Mouse (Mus musculus) liver, embryonic 14.5 days (tissue): ENCODE results near the gene Lipm. TPM values are rescaled to one million over a fixed set of nuclear protein-coding genes. Genes with fewer than 3 reads are reported as not detected.

ENCODE experiments used
- ATAC-seq: fragments of 200-750 bp; cut with Nextera tagmentation; 2 replicates; pipeline ENCODE4 v1.8.0; 2017; ENCODE audit warnings: moderate number of reproducible peaks, mild to moderate bottlenecking, moderate library complexity; ENCODE audit not compliant: insufficient read depth
- DNase-seq, 3 experiments: peaks; one replicate each; pipeline ENCODE4 v3.0.0-alpha.2; 2012 to 2013; ENCODE audit warnings: low read depth in 3 of 3, low spot score in 3 of 3
- H3K27ac ChIP-seq: fragments of 300-500 bp; sonication (generic); 2 replicates; pipeline ENCODE4 v1.5.1; 2014; ENCODE audit warnings: moderate library complexity, mild to moderate bottlenecking, control low read depth, inconsistent platforms
- H3K27me3 ChIP-seq: fragments of 300-500 bp; sonication (generic); 2 replicates; pipeline ENCODE4 v1.6.1; 2014; ENCODE audit warnings: mild to moderate bottlenecking, low read length, moderate library complexity; ENCODE audit not compliant: control insufficient read depth, insufficient read depth
- H3K36me3 ChIP-seq: fragments of 300-500 bp; sonication (generic); replicated peaks from 2 replicates; pipeline ENCODE4 v1.6.1; 2014; ENCODE audit warnings: low read depth; ENCODE audit not compliant: control insufficient read depth, insufficient read depth
- H3K4me1 ChIP-seq, 2 experiments: fragments of 200-500 bp in 1 of 2; fragments of 300-500 bp in 1 of 2; sonication (generic) in 1 of 2; replicated peaks; 2 replicates each; pipeline ENCODE4 v1.6.1; 2012 to 2014; ENCODE audit warnings: antibody characterized with exemption in 1 of 2, inconsistent platforms in 1 of 2, low read length in 1 of 2; ENCODE audit not compliant: control insufficient read depth in 2 of 2, insufficient read depth in 2 of 2
- H3K4me2 ChIP-seq: fragments of 300-500 bp; sonication (generic); 2 replicates; pipeline ENCODE4 v1.6.1; 2014; ENCODE audit warnings: low read depth, mild to moderate bottlenecking, control low read depth, moderate library complexity
- H3K4me3 ChIP-seq, 2 experiments: fragments of 200-500 bp in 1 of 2; fragments of 300-500 bp in 1 of 2; sonication (generic) in 1 of 2; 2 replicates each; pipeline ENCODE4 v1.5.1; 2012 to 2014; ENCODE audit warnings: low read depth in 2 of 2, low read length in 2 of 2, mild to moderate bottlenecking in 2 of 2, control low read depth in 1 of 2, inconsistent platforms in 1 of 2, moderate library complexity in 1 of 2; ENCODE audit not compliant: insufficient read depth in 1 of 2
- H3K9ac ChIP-seq: fragments of 300-500 bp; sonication (generic); replicated peaks from 2 replicates; pipeline ENCODE4 v1.6.1; 2014; ENCODE audit warnings: mild to moderate bottlenecking, control low read depth, moderate library complexity
- H3K9me3 ChIP-seq: fragments of 300-500 bp; sonication (generic); 2 replicates; pipeline ENCODE4 v1.6.1; 2016; ENCODE audit warnings: low read length, mixed read lengths; ENCODE audit not compliant: control insufficient read depth
- CTCF ChIP-seq: IDR thresholded peaks from 2 replicates; pipeline ENCODE4 v1.5.1; 2016; ENCODE audit warnings: antibody characterized with exemption, low read depth, control low read depth
- EP300 ChIP-seq: IDR thresholded peaks from 2 replicates; pipeline ENCODE4 v1.6.1; 2016; ENCODE audit warnings: antibody characterized with exemption, low read depth
- WGBS: fragments of 180-500 bp; shearing (Covaris S2); extraction: QIAGEN DNeasy Blood & Tissue Kit; methylation state at CpG from one replicate; pipeline ENCODE4 v1.1.7; 2014; ENCODE audit not compliant: insufficient replicate concordance; 5-methylcytosine and 5-hydroxymethylcytosine counted together
- polyA plus RNA-seq, 2 experiments: library from polyadenylated mRNA; depleted of rRNA in 1 of 2; stranded (reverse) in 1 of 2; unstranded in 1 of 2; fragments of >200 nt; fragmentation: Nextera tagmentation in 1 of 2; extraction: Ambion mirVana in 1 of 2; gene quantifications; 2 replicates each; pipeline versions ENCODE4 v1.2.1 to v1.2.3; 2012 to 2014

The Lipm gene
- polyA plus RNA-seq, 2 experiments: not detected

DNA sequence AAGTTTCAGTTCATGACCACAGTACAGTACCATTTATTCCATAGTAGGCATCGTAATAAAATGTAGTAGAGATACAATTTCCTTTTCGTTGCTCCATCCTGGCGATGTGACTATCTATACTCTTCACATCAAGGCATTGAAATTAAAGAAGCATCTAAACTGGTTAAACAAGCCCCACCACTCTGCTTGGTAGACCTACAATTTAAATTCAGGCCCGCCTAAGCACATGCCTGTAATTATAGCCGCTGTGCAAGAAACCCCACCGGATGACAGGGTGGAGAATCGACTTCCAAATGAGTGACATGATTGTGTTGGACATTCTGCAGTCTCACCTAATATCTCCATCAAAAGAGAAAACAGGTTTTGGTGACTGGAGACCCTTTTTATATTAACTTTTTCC, 1.2 kb downstream of the Lipm start:
- H3K4me3 ChIP-seq: no peak overlapping the region
- ATAC-seq (no peak), DNase-seq (no peak)
- no peak overlapping the region for H3K27ac ChIP-seq
- no peaks in the 10 kb centered on the region for H3K4me1 ChIP-seq
- no peak overlapping the region for H3K4me2 ChIP-seq
- H3K9me3 ChIP-seq: no peaks in the 10 kb centered on the region
- no peaks in the 10 kb centered on the region for H3K27me3 ChIP-seq
- no peak overlapping the region for H3K9ac ChIP-seq
- 68% methylated on average over 7 of the region's 7 CpGs for WGBS
- no peaks in the 10 kb centered on the region for H3K36me3 ChIP-seq
- TF ChIP-seq EP300 (no peak), CTCF (no peak)

DNA sequence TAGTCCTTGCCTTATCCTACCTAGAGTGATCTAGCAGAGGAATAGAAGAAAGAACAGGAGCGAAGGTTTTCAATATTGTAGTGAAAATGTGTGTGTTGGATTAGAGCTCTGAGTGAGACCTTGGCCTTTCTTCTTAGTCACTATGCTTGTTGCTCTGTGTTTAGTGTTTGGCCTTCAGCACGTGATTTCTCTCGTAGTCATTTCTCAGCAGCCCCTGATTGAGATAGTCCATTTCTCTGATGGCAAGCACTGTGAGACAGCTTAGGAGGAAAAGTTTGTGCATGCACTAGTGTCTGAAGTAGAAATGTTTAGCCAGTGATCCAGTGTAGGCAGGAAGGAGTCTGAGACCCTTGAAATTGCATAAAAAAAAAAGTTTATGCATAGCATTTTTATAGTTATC, 4.1 kb downstream of the Lipm start:
- H3K36me3 ChIP-seq: no peaks in the 10 kb centered on the region
- 66% methylated on average over 3 of the region's 3 CpGs for WGBS
- no peak for ATAC-seq

DNA sequence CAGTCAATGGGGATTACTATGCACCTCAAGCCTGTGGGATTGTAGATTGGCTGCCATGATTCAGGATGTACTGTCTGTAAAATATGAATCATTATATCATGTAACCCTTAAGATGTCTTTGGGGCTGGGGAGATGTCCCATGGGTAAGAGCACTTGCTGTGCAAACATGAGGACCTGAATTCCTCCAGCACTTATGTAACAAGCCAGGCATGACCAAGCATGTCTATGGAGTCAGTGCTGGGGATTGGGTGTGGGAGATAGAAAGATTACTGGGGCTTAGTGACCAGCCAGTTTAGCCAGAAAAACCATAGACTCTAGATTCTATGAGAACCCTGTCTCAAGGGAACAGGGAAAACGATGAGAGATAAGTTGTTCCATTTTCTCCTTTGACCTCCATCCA, 18.4 kb downstream of the Lipm start:
- Histone ChIP-seq H3K27me3 (no peaks in the 10 kb centered on the region), H3K4me2 (no peak overlapping the region), H3K9me3 (no peaks in the 10 kb centered on the region), H3K36me3 (no peaks in the 10 kb centered on the region), H3K9ac (no peak overlapping the region), H3K4me3 (no peak overlapping the region), H3K27ac (no peak overlapping the region), H3K4me1 (no peaks in the 10 kb centered on the region)
- 38% methylated on average over 1 of the region's 1 CpGs for WGBS
- TF ChIP-seq EP300: no peak
- TF ChIP-seq CTCF: no peak
- ATAC-seq (no peak), DNase-seq (no peak)

More for the DNA sequence above, 4.1 kb downstream of the Lipm start:
- TF ChIP-seq CTCF (no peak), EP300 (no peak)
- H3K9ac ChIP-seq: no peak overlapping the region
- no peaks in the 10 kb centered on the region for H3K4me1 ChIP-seq
- no peak overlapping the region for H3K4me2 ChIP-seq
- H3K27ac ChIP-seq: no peak overlapping the region
- no peaks in the 10 kb centered on the region for H3K27me3 ChIP-seq
- H3K9me3 ChIP-seq: no peaks in the 10 kb centered on the region
- DNase-seq: no peak
- no peak overlapping the region for H3K4me3 ChIP-seq

DNA sequence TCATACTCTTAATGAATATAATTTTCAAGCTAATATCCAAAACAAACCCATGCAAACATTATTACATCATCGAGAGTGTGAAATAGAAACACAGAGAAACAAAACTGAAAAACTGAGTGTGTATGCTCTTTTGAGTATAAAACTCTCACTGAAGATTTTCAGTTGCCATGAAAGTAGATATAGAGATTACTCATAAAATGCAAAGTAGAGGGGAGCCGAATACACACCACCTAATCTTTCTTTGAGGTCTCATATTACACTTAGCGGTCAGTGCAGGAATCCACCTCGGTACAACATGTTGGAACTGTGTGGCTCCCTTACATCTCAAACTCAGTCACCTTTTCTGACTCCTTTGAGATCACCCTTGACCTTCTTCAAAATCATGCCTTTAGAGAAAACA, 18.9 kb downstream of the Lipm start:
- TF ChIP-seq CTCF (no peak), EP300 (no peak)
- no peaks in the 10 kb centered on the region for H3K9me3 ChIP-seq
- H3K9ac ChIP-seq: no peak overlapping the region
- no peak for DNase-seq
- H3K4me2 ChIP-seq: no peak overlapping the region
- no peak overlapping the region for H3K4me3 ChIP-seq
- H3K27ac ChIP-seq: no peak overlapping the region
- no peak for ATAC-seq
- H3K27me3 ChIP-seq: no peaks in the 10 kb centered on the region
- no peaks in the 10 kb centered on the region for H3K4me1 ChIP-seq
- no peaks in the 10 kb centered on the region for H3K36me3 ChIP-seq
- WGBS: 63% methylated on average over 4 of the region's 4 CpGs

DNA sequence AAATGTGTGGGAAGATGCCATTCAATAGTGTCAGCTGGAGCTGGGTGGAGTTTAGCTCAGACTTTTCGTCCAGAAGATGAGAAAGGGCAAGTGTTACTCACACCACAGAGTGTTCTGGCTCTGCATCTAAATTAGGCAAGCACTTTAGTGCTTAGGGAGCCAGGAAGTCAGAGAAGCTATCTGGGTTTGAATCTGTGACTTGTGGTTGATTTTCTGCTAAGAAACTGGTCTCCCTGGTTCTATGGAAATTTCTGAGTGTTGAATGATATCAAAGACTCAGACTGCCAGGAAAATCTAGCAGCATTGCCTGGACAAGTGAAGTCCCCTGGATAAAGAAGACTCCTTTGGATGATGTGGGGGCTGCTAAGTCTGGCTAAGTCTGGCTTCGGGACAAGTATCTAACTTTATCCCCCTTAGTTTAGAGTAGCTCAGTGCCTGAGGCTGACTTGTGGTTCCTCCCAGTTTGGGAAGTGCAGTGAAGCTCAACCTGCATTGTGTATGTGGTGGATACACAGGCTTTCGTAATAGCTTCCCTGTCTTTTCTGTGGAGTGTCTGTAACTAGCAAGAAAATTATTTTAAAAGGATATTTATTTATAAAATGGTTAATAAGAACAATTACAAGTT, 19.5 kb downstream of the Lipm start:
- H3K4me2 ChIP-seq: no peak overlapping the region
- ATAC-seq (no peak), DNase-seq (no peak)
- no peak overlapping the region for H3K4me3 ChIP-seq
- no peak overlapping the region for H3K9ac ChIP-seq
- H3K9me3 ChIP-seq: no peaks in the 10 kb centered on the region
- 21% methylated on average over 3 of the region's 3 CpGs for WGBS
- H3K27me3 ChIP-seq: no peaks in the 10 kb centered on the region
- TF ChIP-seq EP300 (no peak), CTCF (no peak)
- no peaks in the 10 kb centered on the region for H3K4me1 ChIP-seq
- no peak overlapping the region for H3K27ac ChIP-seq
- H3K36me3 ChIP-seq: no peaks in the 10 kb centered on the region
